Mouse (Mus musculus) limb, embryonic 12.5 days (tissue): Measurements from ENCODE around the gene Tcf23. TPM values are rescaled to one million over a fixed set of nuclear protein-coding genes. Genes with fewer than 3 reads are reported as not detected.

Experiments
- ATAC-seq: fragments of 200-750 bp; cut with Nextera tagmentation; 2 replicates; pipeline ENCODE4 v1.8.0; 2017; ENCODE audit warnings: low read depth, moderate TSS enrichment; ENCODE audit not compliant: insufficient number of reproducible peaks, insufficient read depth, low FRiP score, low TSS enrichment
- H3K27ac ChIP-seq: fragments of 300-500 bp; sonication (generic); 2 replicates; pipeline ENCODE4 v1.5.1; 2016; ENCODE audit warnings: mild to moderate bottlenecking, moderate library complexity
- H3K27me3 ChIP-seq: fragments of 300-500 bp; sonication (generic); 2 replicates; pipeline ENCODE4 v1.6.1; 2016; ENCODE audit warnings: mild to moderate bottlenecking, moderate library complexity
- H3K36me3 ChIP-seq: fragments of 300-500 bp; sonication (generic); 2 replicates; pipeline ENCODE4 v1.6.1; 2016; ENCODE audit warnings: mild to moderate bottlenecking, moderate library complexity
- H3K4me1 ChIP-seq: fragments of 300-500 bp; sonication (generic); replicated peaks from 2 replicates; pipeline ENCODE4 v1.6.1; 2016
- H3K4me2 ChIP-seq: fragments of 300-500 bp; sonication (generic); 2 replicates; pipeline ENCODE4 v1.6.1; 2016; ENCODE audit warnings: mild to moderate bottlenecking, moderate library complexity
- H3K4me3 ChIP-seq: fragments of 300-500 bp; sonication (generic); replicated peaks from 2 replicates; pipeline ENCODE4 v1.5.1; 2016; ENCODE audit warnings: mild to moderate bottlenecking
- H3K9ac ChIP-seq: fragments of 300-500 bp; sonication (generic); replicated peaks from 2 replicates; pipeline ENCODE4 v1.6.1; 2016; ENCODE audit warnings: mild to moderate bottlenecking, moderate library complexity
- H3K9me3 ChIP-seq: fragments of 300-500 bp; sonication (generic); 2 replicates; pipeline ENCODE4 v1.6.1; 2016; ENCODE audit warnings: mild to moderate bottlenecking, moderate library complexity
- WGBS: fragments of 180-500 bp; shearing (Covaris S2); methylation state at CpG from one replicate; pipeline ENCODE4 v1.1.7; 2016; 5-methylcytosine and 5-hydroxymethylcytosine counted together
- polyA plus RNA-seq: library from polyadenylated mRNA; unstranded; fragments of >200 nt; fragmentation: Nextera tagmentation; extraction: Ambion mirVana; gene quantifications from 2 replicates; pipeline ENCODE4 v1.2.1, GENCODE M21; 2016

Gene Tcf23
- polyA plus RNA-seq, 1 experiment from 2014 or later, result not detected

GRCm38 (mm10) chr5:30927945-30928529 is 40.4 kb upstream of the Tcf23 start:
- Histone ChIP-seq H3K4me2 (peak overlapping the region; percentile 31; the same call in 1 of the 2 replicates), H3K36me3 (no peaks in the 10 kb centered on the region), H3K4me1 (peaks cover 5% of the 10 kb centered on the region), H3K4me3 (no peak overlapping the region), H3K9me3 (no peaks in the 10 kb centered on the region), H3K27me3 (no peaks in the 10 kb centered on the region), H3K9ac (no peak overlapping the region), H3K27ac (no peak overlapping the region)
- ATAC-seq, result no peak; the same call in 1 of the 2 replicates
- WGBS, result 43% methylated on average over 7 of the region's 7 CpGs

GRCm38 (mm10) chr5:30930121-30930520 is 38.3 kb upstream of the Tcf23 start:
- Histone ChIP-seq H3K27me3 (no peaks in the 10 kb centered on the region), H3K4me1 (peaks cover 3% of the 10 kb centered on the region; the same call in 1 of the 2 replicates), H3K9ac (no peak overlapping the region), H3K9me3 (no peaks in the 10 kb centered on the region), H3K27ac (no peak overlapping the region), H3K4me3 (no peak overlapping the region), H3K4me2 (no peak overlapping the region), H3K36me3 (no peaks in the 10 kb centered on the region)
- 41% methylated on average over 4 of the region's 4 CpGs for WGBS
- no peak for ATAC-seq

GRCm38 (mm10) chr5:30930846-30931245 is 37.6 kb upstream of the Tcf23 start:
- Histone ChIP-seq H3K9me3 (no peaks in the 10 kb centered on the region), H3K27ac (no peak overlapping the region), H3K4me2 (no peak overlapping the region), H3K4me1 (peaks cover 3% of the 10 kb centered on the region; the same call in 1 of the 2 replicates), H3K9ac (no peak overlapping the region), H3K4me3 (no peak overlapping the region), H3K36me3 (no peaks in the 10 kb centered on the region), H3K27me3 (no peaks in the 10 kb centered on the region)
- no peak for ATAC-seq
- 79% methylated on average over 6 of the region's 6 CpGs for WGBS

GRCm38 (mm10) chr5:30931378-30931777 is 37.1 kb upstream of the Tcf23 start:
- Histone ChIP-seq H3K4me1 (peaks cover 3% of the 10 kb centered on the region; the same call in 1 of the 2 replicates), H3K4me3 (no peak overlapping the region), H3K9me3 (no peaks in the 10 kb centered on the region), H3K27ac (no peak overlapping the region), H3K36me3 (no peaks in the 10 kb centered on the region), H3K27me3 (no peaks in the 10 kb centered on the region), H3K4me2 (no peak overlapping the region), H3K9ac (no peak overlapping the region)
- WGBS, result 82% methylated on average over 4 of the region's 4 CpGs
- no peak for ATAC-seq

- Histone ChIP-seq H3K4me2 (no peak overlapping the region), H3K27ac (no peak overlapping the region), H3K9me3 (no peaks in the 10 kb centered on the region), H3K4me3 (no peak overlapping the region), H3K4me1 (peaks cover 3% of the 10 kb centered on the region; the same call in 1 of the 2 replicates), H3K36me3 (no peaks in the 10 kb centered on the region), H3K27me3 (no peaks in the 10 kb centered on the region), H3K9ac (no peak overlapping the region)
- ATAC-seq, result no peak
- 68% methylated on average over 5 of the region's 5 CpGs for WGBS
Observed at GRCm38 (mm10) chr5:30933705-30934104, 34.8 kb upstream of the Tcf23 start.

- no peak for ATAC-seq
Observed at GRCm38 (mm10) chr5:30934725-30935461, 33.6 kb upstream of the Tcf23 start.

GRCm38 (mm10) chr5:30943004-30943403 is 25.5 kb upstream of the Tcf23 start:
- no peak overlapping the region for H3K4me2 ChIP-seq
- WGBS, result 94% methylated on average over 2 of the region's 2 CpGs
- H3K27ac ChIP-seq, result no peak overlapping the region
- H3K9ac ChIP-seq, result no peak overlapping the region
- no peak for ATAC-seq
- no peak overlapping the region for H3K4me3 ChIP-seq
- H3K36me3 ChIP-seq, result no peaks in the 10 kb centered on the region
- H3K9me3 ChIP-seq, result no peaks in the 10 kb centered on the region
- peaks cover 19% of the 10 kb centered on the region for H3K27me3 ChIP-seq
- 0 out of 2 replicates have a peak, but pooled peaks cover 8% of the 10 kb centered on the region for H3K4me1 ChIP-seq

More at GRCm38 (mm10) chr5:30934725-30935461, 33.6 kb upstream of the Tcf23 start:
- 88% methylated on average over 5 of the region's 5 CpGs for WGBS
- H3K9ac ChIP-seq, result no peak overlapping the region
- H3K4me2 ChIP-seq, result no peak overlapping the region
- no peak overlapping the region for H3K27ac ChIP-seq
- H3K27me3 ChIP-seq, result no peaks in the 10 kb centered on the region
- H3K9me3 ChIP-seq, result no peaks in the 10 kb centered on the region
- H3K4me1 ChIP-seq, result peaks cover 3% of the 10 kb centered on the region; the same call in 1 of the 2 replicates
- H3K4me3 ChIP-seq, result no peak overlapping the region
- H3K36me3 ChIP-seq, result no peaks in the 10 kb centered on the region

GRCm38 (mm10) chr5:30944344-30944743 is 24.1 kb upstream of the Tcf23 start:
- Histone ChIP-seq H3K36me3 (no peaks in the 10 kb centered on the region), H3K4me1 (peaks cover 16% of the 10 kb centered on the region; the same call in 1 of the 2 replicates), H3K4me3 (no peak overlapping the region), H3K9ac (no peak overlapping the region), H3K27ac (no peak overlapping the region), H3K27me3 (peaks cover 19% of the 10 kb centered on the region), H3K4me2 (no peak overlapping the region), H3K9me3 (no peaks in the 10 kb centered on the region)
- no peak for ATAC-seq
- WGBS, result 81% methylated on average over 6 of the region's 6 CpGs

GRCm38 (mm10) chr5:30944956-30945781 is 23.3 kb upstream of the Tcf23 start, which contains the start of gene Cgref1:
Gene Cgref1 (minus strand): TSS chr5:30945591.
- peak within 1 kb of the TSS; percentile 91 for H3K4me2 ChIP-seq
- H3K9me3 ChIP-seq, result no peaks in the 10 kb centered on the region
- no peak within 1 kb of the TSS for H3K27ac ChIP-seq
- H3K27me3 ChIP-seq, result peaks cover 19% of the 10 kb centered on the region
- peak within 1 kb of the TSS; percentile 52 for H3K4me3 ChIP-seq
- whole genome bisulfite sequencing, result 6% methylated on average over 44 of the region's 44 CpGs
- H3K4me1 ChIP-seq, result peaks cover 19% of the 10 kb centered on the region
- no peak for ATAC-seq
- peak within 1 kb of the TSS; percentile 71 for H3K9ac ChIP-seq
- no peaks in the 10 kb centered on the region for H3K36me3 ChIP-seq

- Histone ChIP-seq H3K9ac (no peak overlapping the region), H3K27ac (no peak overlapping the region; the same call in 1 of the 2 replicates), H3K9me3 (no peaks in the 10 kb centered on the region), H3K4me1 (peaks cover 23% of the 10 kb centered on the region), H3K4me3 (no peak overlapping the region), H3K27me3 (peaks cover 19% of the 10 kb centered on the region), H3K36me3 (peaks cover 23% of the 10 kb centered on the region), H3K4me2 (no peak overlapping the region)
- no peak for ATAC-seq
- WGBS, result 75% methylated on average over 5 of the region's 5 CpGs
Observed at GRCm38 (mm10) chr5:30948620-30949019, 19.8 kb upstream of the Tcf23 start.
